Mouse (Mus musculus) hindbrain, embryonic 16.5 days (tissue): ENCODE data around the gene Pttg1ip. TPM values are rescaled to one million over a fixed set of nuclear protein-coding genes. Genes with fewer than 3 reads are reported as not detected.

ENCODE experiments used
- ATAC-seq: fragments of 200-750 bp; cut with Nextera tagmentation; 2 replicates; pipeline ENCODE4 v1.8.0; 2017; ENCODE audit warnings: moderate TSS enrichment, moderate library complexity
- H3K27ac ChIP-seq: fragments of 300-500 bp; sonication (generic); 2 replicates; pipeline ENCODE4 v1.5.1; 2014; ENCODE audit warnings: low read depth, mild to moderate bottlenecking, control low read depth, low read length, moderate library complexity
- H3K27me3 ChIP-seq: fragments of 300-500 bp; sonication (generic); replicated peaks from 2 replicates; pipeline ENCODE4 v1.6.1; 2014; ENCODE audit warnings: low read length; ENCODE audit not compliant: control insufficient read depth, insufficient read depth
- H3K36me3 ChIP-seq: fragments of 300-500 bp; sonication (generic); 2 replicates; pipeline ENCODE4 v1.6.1; 2014; ENCODE audit warnings: mild to moderate bottlenecking, low read length, moderate library complexity, mixed read lengths; ENCODE audit not compliant: control insufficient read depth, insufficient read depth
- H3K4me1 ChIP-seq: fragments of 300-500 bp; sonication (generic); 2 replicates; pipeline ENCODE4 v1.6.1; 2014; ENCODE audit warnings: low read depth, low read length; ENCODE audit not compliant: control insufficient read depth, insufficient read depth
- H3K4me2 ChIP-seq: fragments of 300-500 bp; sonication (generic); 2 replicates; pipeline ENCODE4 v1.6.1; 2014; ENCODE audit warnings: mild to moderate bottlenecking, low read length, control low read depth, moderate library complexity
- H3K4me3 ChIP-seq: fragments of 300-500 bp; sonication (generic); 2 replicates; pipeline ENCODE4 v1.5.1; 2014; ENCODE audit warnings: mild to moderate bottlenecking, low read length, control low read depth, moderate library complexity
- H3K9ac ChIP-seq: fragments of 300-500 bp; sonication (generic); 2 replicates; pipeline ENCODE4 v1.6.1; 2014; ENCODE audit warnings: low read depth, mild to moderate bottlenecking, control low read depth, low read length, moderate library complexity
- H3K9me3 ChIP-seq: fragments of 300-500 bp; sonication (generic); 2 replicates; pipeline ENCODE4 v1.6.1; 2014; ENCODE audit warnings: mild to moderate bottlenecking, low read length, moderate library complexity; ENCODE audit not compliant: control insufficient read depth
- WGBS: fragments of 180-500 bp; shearing (Covaris S2); extraction: QIAGEN DNeasy Blood & Tissue Kit; methylation state at CpG from one replicate; pipeline ENCODE4 v1.1.7; 2014; 5-methylcytosine and 5-hydroxymethylcytosine counted together
- polyA plus RNA-seq: library from polyadenylated mRNA; unstranded; fragments of >200 nt; fragmentation: Nextera tagmentation; extraction: Ambion mirVana; gene quantifications from 2 replicates; pipeline ENCODE4 v1.2.1, GENCODE M21; 2015

Gene Pttg1ip
- polyA plus RNA-seq, 1 experiment from 2014 or later, result 84.4 TPM

- Histone ChIP-seq H3K36me3 (no peaks in the 10 kb centered on the region), H3K9ac (no peak overlapping the region), H3K4me3 (peak overlapping the region; percentile 96; the same call in 1 of the 2 replicates), H3K4me1 (peaks cover 29% of the 10 kb centered on the region), H3K27ac (no peak overlapping the region), H3K9me3 (no peaks in the 10 kb centered on the region), H3K27me3 (no peaks in the 10 kb centered on the region), H3K4me2 (peak overlapping the region; percentile 79)
- ATAC-seq, result no peak
- 89% methylated on average over 10 of the region's 10 CpGs for WGBS
Observed at GRCm38 (mm10) chr10:77623639-77624400, 42.3 kb downstream of the Pttg1ip start.

GRCm38 (mm10) chr10:77624570-77624995, 43.1 kb downstream of the Pttg1ip start:
- Histone ChIP-seq H3K9ac (no peak overlapping the region), H3K4me3 (no peak overlapping the region), H3K27me3 (no peaks in the 10 kb centered on the region), H3K9me3 (no peaks in the 10 kb centered on the region), H3K27ac (no peak overlapping the region), H3K36me3 (no peaks in the 10 kb centered on the region), H3K4me2 (no peak overlapping the region), H3K4me1 (peaks cover 29% of the 10 kb centered on the region)
- ATAC-seq, result no peak
- WGBS, result 62% methylated on average over 7 of the region's 7 CpGs

GRCm38 (mm10) chr10:77626036-77626435, 44.5 kb downstream of the Pttg1ip start:
- H3K4me1 ChIP-seq, result peaks cover 29% of the 10 kb centered on the region
- H3K27ac ChIP-seq, result no peak overlapping the region
- no peaks in the 10 kb centered on the region for H3K27me3 ChIP-seq
- 83% methylated on average over 7 of the region's 7 CpGs for WGBS
- H3K36me3 ChIP-seq, result no peaks in the 10 kb centered on the region; the same call in 1 of the 2 replicates
- no peak overlapping the region for H3K4me3 ChIP-seq
- no peaks in the 10 kb centered on the region for H3K9me3 ChIP-seq
- ATAC-seq, result no peak
- no peak overlapping the region for H3K4me2 ChIP-seq
- H3K9ac ChIP-seq, result no peak overlapping the region

GRCm38 (mm10) chr10:77626591-77626990, 45.1 kb downstream of the Pttg1ip start:
- 59% methylated on average over 7 of the region's 7 CpGs for WGBS
- Histone ChIP-seq H3K9ac (no peak overlapping the region), H3K4me2 (no peak overlapping the region), H3K9me3 (no peaks in the 10 kb centered on the region), H3K27me3 (no peaks in the 10 kb centered on the region), H3K36me3 (peaks cover 3% of the 10 kb centered on the region), H3K4me1 (peaks cover 27% of the 10 kb centered on the region), H3K4me3 (no peak overlapping the region), H3K27ac (no peak overlapping the region)
- no peak for ATAC-seq

- Histone ChIP-seq H3K4me2 (no peak overlapping the region), H3K27ac (no peak overlapping the region), H3K27me3 (no peaks in the 10 kb centered on the region), H3K9me3 (no peaks in the 10 kb centered on the region), H3K4me1 (peaks cover 25% of the 10 kb centered on the region), H3K9ac (no peak overlapping the region), H3K4me3 (no peak overlapping the region), H3K36me3 (peaks cover 3% of the 10 kb centered on the region)
- 43% methylated on average over 2 of the region's 2 CpGs for WGBS
- ATAC-seq, result peak; percentile 71
Observed at GRCm38 (mm10) chr10:77627497-77627896, 46.0 kb downstream of the Pttg1ip start.

GRCm38 (mm10) chr10:77629163-77629562, 47.6 kb downstream of the Pttg1ip start:
- Histone ChIP-seq H3K27ac (no peak overlapping the region), H3K36me3 (peaks cover 3% of the 10 kb centered on the region), H3K9me3 (no peaks in the 10 kb centered on the region), H3K4me3 (no peak overlapping the region), H3K27me3 (no peaks in the 10 kb centered on the region), H3K4me1 (peaks cover 11% of the 10 kb centered on the region), H3K9ac (no peak overlapping the region), H3K4me2 (no peak overlapping the region)
- WGBS, result 88% methylated on average over 3 of the region's 3 CpGs
- no peak for ATAC-seq

- peaks cover 3% of the 10 kb centered on the region for H3K36me3 ChIP-seq
- H3K4me2 ChIP-seq, result no peak overlapping the region
- H3K27ac ChIP-seq, result no peak overlapping the region
- 95% methylated on average over 1 of the region's 1 CpGs for WGBS
- no peak overlapping the region for H3K9ac ChIP-seq
- no peaks in the 10 kb centered on the region for H3K27me3 ChIP-seq
- no peak overlapping the region for H3K4me3 ChIP-seq
- no peaks in the 10 kb centered on the region for H3K9me3 ChIP-seq
- no peak for ATAC-seq
- peaks cover 4% of the 10 kb centered on the region for H3K4me1 ChIP-seq
Observed at GRCm38 (mm10) chr10:77629970-77630369, 48.5 kb downstream of the Pttg1ip start.

GRCm38 (mm10) chr10:77634016-77634415, 52.5 kb downstream of the Pttg1ip start:
- no peak overlapping the region for H3K27ac ChIP-seq
- WGBS, result 68% methylated on average over 6 of the region's 6 CpGs
- no peaks in the 10 kb centered on the region for H3K27me3 ChIP-seq
- H3K4me2 ChIP-seq, result no peak overlapping the region
- H3K9me3 ChIP-seq, result no peaks in the 10 kb centered on the region
- H3K4me1 ChIP-seq, result peaks cover 3% of the 10 kb centered on the region; the same call in 1 of the 2 replicates
- ATAC-seq, result no peak
- no peak overlapping the region for H3K4me3 ChIP-seq
- peaks cover 3% of the 10 kb centered on the region for H3K36me3 ChIP-seq
- H3K9ac ChIP-seq, result no peak overlapping the region

- peak overlapping the region; percentile 51 for H3K27ac ChIP-seq
- H3K36me3 ChIP-seq, result peaks cover 3% of the 10 kb centered on the region
Observed at GRCm38 (mm10) chr10:77634452-77635231, 53.1 kb downstream of the Pttg1ip start.

More at GRCm38 (mm10) chr10:77634452-77635231, 53.1 kb downstream of the Pttg1ip start:
- H3K27me3 ChIP-seq, result no peaks in the 10 kb centered on the region
- H3K4me3 ChIP-seq, result no peak overlapping the region
- H3K4me1 ChIP-seq, result peaks cover 3% of the 10 kb centered on the region; the same call in 1 of the 2 replicates
- H3K4me2 ChIP-seq, result no peak overlapping the region
- WGBS, result 41% methylated on average over 13 of the region's 13 CpGs
- no peak overlapping the region for H3K9ac ChIP-seq
- H3K9me3 ChIP-seq, result no peaks in the 10 kb centered on the region
- ATAC-seq, result peak; percentile 81
